Mouse (Mus musculus) lung, postnatal 0 days (tissue): ENCODE results near the gene Tsc2. TPM values are rescaled to one million over a fixed set of nuclear protein-coding genes. Genes with fewer than 3 reads are reported as not detected.

Experiments used
- ATAC-seq: fragments of 200-750 bp; cut with Nextera tagmentation; 2 replicates; pipeline ENCODE4 v1.8.0; 2017; ENCODE audit warnings: moderate library complexity
- DNase-seq: peaks from one replicate; pipeline ENCODE4 v3.0.0-alpha.2; 2016; ENCODE audit warnings: low spot score
- H3K27ac ChIP-seq: fragments of 300-500 bp; sonication (generic); 2 replicates; pipeline ENCODE4 v1.5.1; 2014; ENCODE audit warnings: antibody characterized with exemption, mild to moderate bottlenecking, low read length, mixed read lengths
- H3K27me3 ChIP-seq: fragments of 300-500 bp; sonication (generic); replicated peaks from 2 replicates; pipeline ENCODE4 v1.6.1; 2014; ENCODE audit warnings: low read length, mixed read lengths; ENCODE audit not compliant: insufficient read depth
- H3K36me3 ChIP-seq: fragments of 300-500 bp; sonication (generic); 2 replicates; pipeline ENCODE4 v1.6.1; 2014; ENCODE audit warnings: low read length, mixed read lengths; ENCODE audit not compliant: insufficient read depth
- H3K4me1 ChIP-seq: fragments of 300-500 bp; sonication (generic); 2 replicates; pipeline ENCODE4 v1.6.1; 2014; ENCODE audit warnings: antibody characterized with exemption, low read depth, low read length, mixed read lengths; ENCODE audit not compliant: insufficient read depth
- H3K4me2 ChIP-seq: fragments of 300-500 bp; sonication (generic); replicated peaks from 2 replicates; pipeline ENCODE4 v1.6.1; 2014; ENCODE audit warnings: low read depth, mild to moderate bottlenecking, low read length, moderate library complexity, mixed read lengths
- H3K4me3 ChIP-seq: fragments of 300-500 bp; sonication (generic); 2 replicates; pipeline ENCODE4 v1.5.1; 2014; ENCODE audit warnings: low read depth, low read length
- H3K9ac ChIP-seq: fragments of 300-500 bp; sonication (generic); replicated peaks from 2 replicates; pipeline ENCODE4 v1.6.1; 2014; ENCODE audit warnings: low read depth, mild to moderate bottlenecking
- H3K9me3 ChIP-seq: fragments of 300-500 bp; sonication (generic); 2 replicates; pipeline ENCODE4 v1.6.1; 2016; ENCODE audit warnings: low read length, mixed read lengths
- CTCF ChIP-seq: IDR thresholded peaks from 2 replicates; pipeline ENCODE4 v1.5.1; 2016; ENCODE audit warnings: antibody characterized with exemption, mild to moderate bottlenecking
- EP300 ChIP-seq: IDR thresholded peaks from 2 replicates; pipeline ENCODE4 v1.6.1; 2016; ENCODE audit warnings: antibody characterized with exemption, mild to moderate bottlenecking, control low read depth
- WGBS: fragments of 180-500 bp; shearing (Covaris S2); extraction: QIAGEN DNeasy Blood & Tissue Kit; methylation state at CpG from one replicate; pipeline ENCODE4 v1.1.7; 2014; 5-methylcytosine and 5-hydroxymethylcytosine counted together
- polyA plus RNA-seq: library from polyadenylated mRNA; unstranded; fragments of >200 nt; fragmentation: Nextera tagmentation; extraction: Ambion mirVana; gene quantifications from 2 replicates; pipeline ENCODE4 v1.2.1, GENCODE M21; 2015

Tsc2 gene
- polyA plus RNA-seq, 1 experiment from 2014 or later: 31.7 TPM

DNA sequence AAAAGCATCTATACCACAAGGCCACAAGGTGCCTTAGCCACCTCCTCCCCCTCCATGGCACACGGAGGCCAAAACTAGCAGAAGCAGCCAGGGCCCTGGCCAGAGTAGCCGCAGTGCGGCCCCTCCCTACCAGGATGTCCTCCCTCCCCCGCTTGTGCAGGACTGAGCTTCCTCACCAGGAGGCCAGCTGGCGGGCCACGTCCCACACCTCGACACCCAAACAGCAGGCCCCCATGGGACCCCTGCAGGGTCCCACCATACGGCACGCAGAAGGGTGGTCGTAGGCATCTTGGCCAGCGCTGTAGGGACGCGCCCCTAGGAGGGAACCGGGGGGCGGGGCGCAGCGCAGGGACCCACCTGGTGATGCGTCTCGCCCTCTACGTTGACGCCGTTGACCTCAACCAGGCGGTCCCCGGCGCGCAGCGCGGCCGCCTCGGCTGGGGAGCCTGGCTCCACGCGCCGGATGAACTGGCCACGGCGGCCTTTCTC is 17.2 kb upstream of the Tsc2 start:
- no peaks in the 10 kb centered on the region for H3K9me3 ChIP-seq
- H3K4me3 ChIP-seq: peak overlapping the region; percentile 90
- no peaks in the 10 kb centered on the region for H3K27me3 ChIP-seq
- peak overlapping the region; percentile 95 for H3K4me2 ChIP-seq
- ATAC-seq: peak; percentile 18
- H3K27ac ChIP-seq: peak overlapping the region; percentile 87
- WGBS: under 1% methylated on average over 19 of the region's 35 CpGs
- H3K36me3 ChIP-seq: peaks cover 8% of the 10 kb centered on the region; the same call in 1 of the 2 replicates
- H3K4me1 ChIP-seq: peaks cover 22% of the 10 kb centered on the region
- H3K9ac ChIP-seq: peak overlapping the region; percentile 74
- peak; percentile 68 for DNase-seq
- TF ChIP-seq EP300 (no peak), CTCF (peak; percentile 15)

DNA sequence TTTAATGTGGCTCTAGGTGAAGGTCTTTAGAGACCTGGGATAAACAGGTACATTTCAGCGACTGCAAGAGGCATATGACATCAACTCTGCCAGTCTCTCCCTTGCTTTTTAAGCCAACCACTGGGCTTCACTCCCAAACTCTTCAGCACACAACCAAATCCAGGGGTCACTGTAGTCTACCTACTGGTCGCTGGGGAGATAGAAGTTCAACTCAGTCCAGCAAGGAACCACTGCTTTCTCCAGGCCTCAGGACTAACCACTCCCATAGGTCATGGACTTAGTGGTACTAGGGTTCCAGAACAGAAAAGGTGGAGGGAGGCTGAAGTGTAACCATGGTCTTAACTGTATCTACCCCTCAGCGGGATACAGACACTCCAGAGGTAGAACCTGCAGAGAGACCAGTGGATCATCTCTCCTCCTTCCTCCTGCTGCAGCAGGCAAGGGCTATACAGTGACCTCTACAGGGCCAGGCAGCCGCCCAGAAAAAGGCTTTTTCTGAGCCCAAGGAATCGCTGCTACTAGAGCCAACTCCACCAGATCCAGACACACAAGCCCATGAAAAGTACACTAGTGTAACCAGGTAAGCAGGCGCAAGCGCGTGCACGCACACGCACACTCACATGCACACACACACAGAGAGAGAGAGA is 16.4 kb upstream of the Tsc2 start:
- peak; percentile 50 for TF ChIP-seq CTCF
- TF ChIP-seq EP300: no peak
- Histone ChIP-seq H3K4me1 (peaks cover 28% of the 10 kb centered on the region), H3K4me3 (peak overlapping the region; percentile 90)

DNA sequence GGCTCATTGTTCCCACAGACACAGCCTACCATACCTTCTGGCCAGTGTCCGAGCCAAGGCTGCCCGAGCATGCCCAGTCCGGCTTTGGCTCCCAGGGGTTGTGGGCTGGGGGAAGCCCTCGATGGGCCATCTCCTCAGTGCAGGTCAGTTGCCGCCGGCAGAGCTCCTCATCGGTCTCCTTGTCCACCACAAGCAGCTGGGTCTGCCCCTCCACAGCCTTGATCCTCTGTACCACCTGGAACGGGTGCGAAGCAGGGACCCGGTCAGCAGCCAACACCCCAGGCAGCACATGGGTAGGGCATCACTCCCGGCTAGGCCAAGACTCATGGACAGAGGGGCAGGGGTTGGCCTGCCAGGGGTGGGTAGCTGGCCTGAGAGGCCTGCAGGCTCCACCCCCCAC is 15.1 kb upstream of the Tsc2 start:
- Histone ChIP-seq H3K27ac (peak overlapping the region; percentile 72), H3K27me3 (no peaks in the 10 kb centered on the region), H3K4me2 (peak overlapping the region; percentile 95), H3K9ac (peak overlapping the region; percentile 21), H3K9me3 (no peaks in the 10 kb centered on the region), H3K4me1 (peaks cover 32% of the 10 kb centered on the region), H3K36me3 (peaks cover 12% of the 10 kb centered on the region), H3K4me3 (peak overlapping the region; percentile 26)
- ATAC-seq: no peak
- DNase-seq: no peak
- WGBS: 62% methylated on average over 11 of the region's 11 CpGs
- TF ChIP-seq CTCF (no peak), EP300 (no peak)

More for the DNA sequence above, 16.4 kb upstream of the Tsc2 start:
- Histone ChIP-seq H3K27ac (peak overlapping the region; percentile 87), H3K9ac (peak overlapping the region; percentile 74), H3K27me3 (no peaks in the 10 kb centered on the region), H3K4me2 (peak overlapping the region; percentile 95), H3K36me3 (peaks cover 8% of the 10 kb centered on the region; the same call in 1 of the 2 replicates), H3K9me3 (no peaks in the 10 kb centered on the region)
- ATAC-seq (no peak), DNase-seq (no peak)
- 63% methylated on average over 10 of the region's 10 CpGs for WGBS

DNA sequence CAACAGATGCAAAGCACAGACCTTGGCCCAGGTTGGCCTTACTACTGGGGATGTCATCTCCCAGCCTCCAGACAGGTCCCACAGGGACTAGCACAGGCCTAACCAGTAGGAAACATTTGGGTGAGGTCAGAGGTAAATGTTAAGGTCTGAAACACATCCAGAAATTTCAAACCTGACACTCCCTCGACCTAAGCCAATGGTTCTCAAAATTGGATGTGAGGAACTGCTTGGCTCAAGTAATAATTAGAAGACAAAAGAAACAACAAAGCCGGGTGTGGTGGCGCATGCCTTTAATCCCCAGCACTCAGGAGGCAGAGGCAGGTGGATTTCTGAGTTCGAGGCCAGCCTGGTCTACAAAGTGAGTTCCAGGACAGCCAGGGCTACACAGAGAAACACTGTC is 14.0 kb upstream of the Tsc2 start:
- Histone ChIP-seq H3K36me3 (peaks cover 12% of the 10 kb centered on the region), H3K27me3 (no peaks in the 10 kb centered on the region), H3K27ac (peak overlapping the region; percentile 92), H3K9me3 (no peaks in the 10 kb centered on the region), H3K4me1 (peaks cover 32% of the 10 kb centered on the region), H3K4me2 (no peak overlapping the region), H3K4me3 (no peak overlapping the region), H3K9ac (no peak overlapping the region; the same call in 1 of the 2 replicates)
- whole genome bisulfite sequencing: 75% methylated on average over 4 of the region's 4 CpGs
- ATAC-seq: no peak
- TF ChIP-seq EP300 (no peak), CTCF (no peak)
- DNase-seq: no peak

DNA sequence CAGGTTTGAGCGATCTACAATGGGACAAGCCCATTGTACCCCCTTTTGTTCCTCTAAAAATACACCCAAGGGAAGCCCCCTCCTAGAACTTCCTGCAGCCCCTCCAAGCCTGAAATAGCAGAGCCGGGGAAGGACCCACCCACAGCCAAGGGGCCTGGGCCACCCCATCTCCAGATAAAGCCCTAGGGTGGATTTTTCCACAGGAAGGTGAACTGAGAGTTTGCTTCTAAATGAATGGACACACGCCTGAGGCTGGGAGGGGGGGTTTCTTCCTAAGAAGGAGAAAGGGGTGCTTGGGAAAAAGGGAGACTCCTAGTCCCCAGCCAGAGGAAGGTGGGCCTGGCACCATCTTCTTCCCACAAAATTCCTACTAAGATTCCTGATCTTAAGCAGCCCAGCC is 13.5 kb upstream of the Tsc2 start:
- no peaks in the 10 kb centered on the region for H3K9me3 ChIP-seq
- H3K27me3 ChIP-seq: no peaks in the 10 kb centered on the region
- DNase-seq (no peak), ATAC-seq (no peak; the same call in 1 of the 2 replicates)
- peaks cover 12% of the 10 kb centered on the region for H3K36me3 ChIP-seq
- peak overlapping the region; percentile 92 for H3K27ac ChIP-seq
- H3K4me3 ChIP-seq: no peak overlapping the region
- TF ChIP-seq EP300 (peak; percentile 62), CTCF (no peak)
- peak overlapping the region; percentile 32; the same call in 1 of the 2 replicates for H3K9ac ChIP-seq
- H3K4me2 ChIP-seq: peak overlapping the region; percentile 46; the same call in 1 of the 2 replicates
- H3K4me1 ChIP-seq: peaks cover 30% of the 10 kb centered on the region
- 71% methylated on average over 3 of the region's 3 CpGs for WGBS

DNA sequence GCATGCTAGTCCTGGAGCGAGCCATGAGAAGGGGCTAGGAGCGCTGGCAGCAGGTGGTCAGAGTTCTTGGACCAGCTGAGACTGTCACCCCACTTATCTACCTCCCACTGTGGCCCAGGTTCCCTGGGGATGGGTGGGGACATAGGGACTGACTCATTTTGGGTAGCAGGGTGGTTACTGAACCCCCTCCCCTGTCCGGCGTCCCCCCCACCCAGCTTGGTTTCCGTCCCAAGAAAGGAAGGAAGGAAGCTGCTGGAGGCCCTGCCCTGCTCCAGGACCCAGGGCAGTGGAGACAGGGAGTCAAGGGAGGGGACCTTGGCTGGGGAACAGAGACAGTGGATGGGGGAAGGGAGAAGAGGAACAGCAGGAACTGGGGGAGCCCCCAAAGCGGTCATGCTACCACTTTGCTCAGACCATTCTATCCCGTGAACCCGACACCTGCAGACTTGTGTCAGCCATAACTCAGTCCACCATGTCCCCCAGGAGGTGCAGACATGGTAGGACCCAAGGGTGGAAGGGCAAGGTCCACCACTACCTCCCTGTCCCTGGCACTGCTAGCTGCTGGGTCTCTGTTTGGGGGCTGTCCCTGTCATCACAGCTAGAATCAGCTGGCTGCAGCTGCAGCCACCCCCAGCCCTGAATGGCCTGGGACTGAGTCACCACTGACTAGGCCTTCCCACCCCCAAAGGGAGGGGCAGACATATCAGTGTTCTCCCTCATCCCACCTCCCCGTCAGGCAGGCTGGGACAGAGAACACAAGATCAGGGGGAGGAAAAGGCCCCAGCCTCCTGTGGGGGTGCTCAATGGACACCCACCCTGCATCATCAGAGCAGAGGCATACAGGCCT is 12.7 kb upstream of the Tsc2 start:
- 51% methylated on average over 9 of the region's 9 CpGs for WGBS
- Histone ChIP-seq H3K4me2 (peak overlapping the region; percentile 46), H3K4me1 (peaks cover 24% of the 10 kb centered on the region), H3K4me3 (peak overlapping the region; percentile 30), H3K27ac (peak overlapping the region; percentile 92), H3K9me3 (no peaks in the 10 kb centered on the region), H3K9ac (peak overlapping the region; percentile 34; the same call in 1 of the 2 replicates), H3K36me3 (peaks cover 20% of the 10 kb centered on the region), H3K27me3 (no peaks in the 10 kb centered on the region)
- peak; percentile 70 for DNase-seq
- ATAC-seq: peak; percentile 72
- TF ChIP-seq CTCF (no peak), EP300 (peak; percentile 86)
